Mouse (Mus musculus) gastrocnemius, postnatal 36 days (tissue): ENCODE results near the gene Srr. TPM values are rescaled to one million over a fixed set of nuclear protein-coding genes. Genes with fewer than 3 reads are reported as not detected.

Experiments
- DNase-seq, 2 experiments: peaks; one replicate each; pipeline ENCODE4 v3.0.0; 2022
- intact Hi-C: fragments of 180-260 bp; cut with DNase I; formaldehyde crosslinking; loops from one replicate; pipeline ENCODE4 v1.15.1; 2025
- microRNA-seq, 2 experiments: library from miRNA; unstranded; fragments of <30 nt; microRNA quantifications; one replicate each; pipeline ENCODE4 v1.2.0; 2021
- total RNA-seq, 2 experiments: library from RNA; stranded (reverse); gene quantifications; 2 replicates each; pipeline ENCODE4 v1.2.3; 2021

Gene Srr
- total RNA-seq, 2 experiments from 2014 or later = 18.6 to 18.9 TPM

DNA sequence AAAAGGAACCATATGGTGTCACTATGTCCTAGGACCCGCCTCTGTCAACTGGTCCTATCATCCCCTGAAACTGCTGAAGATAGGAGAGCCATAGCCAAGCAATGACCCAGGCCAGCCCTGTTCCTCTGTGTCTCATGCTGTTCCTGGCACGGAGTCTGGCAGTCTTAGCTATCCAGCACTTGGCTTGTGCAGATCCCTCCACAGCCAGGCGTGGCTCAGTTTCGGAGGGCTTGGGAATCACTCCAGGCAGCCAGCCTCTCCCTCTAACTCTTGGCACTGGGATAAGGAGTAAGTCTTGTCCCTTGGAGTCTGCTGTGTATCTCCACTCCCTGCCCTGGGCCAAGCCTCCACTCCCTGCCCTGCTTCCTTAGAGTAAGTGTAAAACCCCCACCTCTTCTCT, 59.1 kb downstream of the Srr start:
- intact Hi-C loops = no loop called here
- peak; percentile 84 to 90 for DNase-seq

DNA sequence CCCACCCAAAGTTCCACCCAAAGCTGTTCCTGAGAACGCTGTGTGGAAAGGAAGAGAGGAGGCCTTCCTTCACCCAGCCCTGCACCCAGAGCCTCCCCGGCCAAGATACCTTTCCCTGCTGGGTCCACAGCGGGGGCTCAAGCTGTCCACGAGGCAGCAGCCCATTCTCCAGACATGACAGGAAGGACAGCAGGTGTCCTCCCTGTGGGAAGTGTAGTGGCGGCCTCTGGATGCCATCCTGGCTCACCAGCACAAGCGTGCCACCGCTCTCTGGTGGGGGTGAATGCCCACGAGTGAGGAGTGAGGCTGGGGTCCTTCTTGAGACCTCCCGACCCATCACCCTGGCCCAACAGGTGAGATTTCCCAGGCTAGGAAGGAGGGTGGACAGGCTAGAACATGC, 60.5 kb downstream of the Srr start:
- intact Hi-C loops = no loop called here
- DNase-seq = no peak

DNA sequence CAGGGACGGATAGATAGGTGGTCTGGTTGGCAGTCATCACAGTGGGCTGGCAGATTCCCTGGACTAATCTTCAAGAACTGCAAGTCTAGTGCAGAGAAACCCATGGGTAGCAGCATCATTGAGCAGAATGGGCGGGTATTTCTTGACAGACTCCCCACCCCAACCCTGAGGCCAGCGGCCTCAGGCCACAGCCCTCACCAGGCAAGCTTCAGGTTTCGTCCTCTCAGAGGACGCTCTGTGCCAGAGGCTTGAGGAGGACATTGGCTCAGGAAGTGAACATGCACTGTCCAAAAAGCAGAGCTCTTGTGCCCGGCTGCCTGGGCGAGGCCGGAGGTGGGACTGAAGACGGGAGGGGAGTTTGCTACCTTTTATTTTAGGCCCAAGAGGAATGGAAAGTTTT, 61.3 kb downstream of the Srr start:
- DNase-seq = no peak
- intact Hi-C loops = no loop called here

DNA sequence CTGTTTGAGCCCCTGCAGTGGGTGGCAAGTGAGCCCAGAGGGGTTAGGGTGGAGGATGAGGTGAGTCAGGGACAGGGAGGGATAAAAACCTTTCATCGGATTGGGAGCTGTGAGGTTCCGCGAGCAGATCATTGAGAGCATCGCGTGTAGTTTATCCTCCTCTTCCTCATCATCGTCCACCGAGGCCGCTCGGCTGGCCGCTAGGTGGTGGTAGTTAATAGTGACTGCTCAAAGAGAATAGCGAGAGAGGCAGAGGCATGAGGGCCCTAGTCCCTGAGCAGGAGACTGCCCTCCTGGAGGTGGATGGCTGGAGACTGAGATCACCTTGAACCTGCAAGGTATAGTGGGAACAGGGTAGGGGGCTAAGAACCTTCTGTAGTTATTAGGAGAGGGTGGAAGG, 62.3 kb downstream of the Srr start:
- peak in 1 of 2 experiments; percentile 16 for DNase-seq

GRCm38 (mm10) chr11:74862129-74862528, 63.6 kb downstream of the Srr start:
- intact Hi-C loops = no loop called here
- no peak for DNase-seq

More for the DNA sequence above, 62.3 kb downstream of the Srr start:
- intact Hi-C loops = no loop called here

- DNase-seq = no peak
- intact Hi-C loops = no loop called here
Observed at GRCm38 (mm10) chr11:74857756-74858155, 68.0 kb downstream of the Srr start.

Small RNAs within 50 kb of the gene (microRNA-seq; reads per million reads assigned to microRNA genes)
- 0 reads per million in 2 experiments for gene Mir6926

Other genes with a start within 250 kb of the Srr start
- gene Pafah1b1, start 201.3 kb downstream of the Srr start, total RNA-seq = 100 to 1,000 TPM; 108 to 109 TPM
- 10 to 100 TPM in 1 of 2 experiments, 1 to 10 TPM in 1; 8.5 to 10.3 TPM for gene Mettl16, start 155.1 kb downstream of the Srr start, total RNA-seq
- 1 to 10 TPM; 6.4 to 7.1 TPM for gene Mnt, start 95.0 kb downstream of the Srr start, total RNA-seq
- gene Sgsm2, start 28.9 kb downstream of the Srr start, total RNA-seq = 1 to 10 TPM; 1.4 to 1.9 TPM
- 10 to 100 TPM; 16.8 to 25.2 TPM for gene Tsr1, start 27.9 kb downstream of the Srr start, total RNA-seq
- gene Smg6, start 125 bp downstream of the Srr start, total RNA-seq = 10 to 100 TPM in 1 of 2 experiments, 1 to 10 TPM in 1; 8.4 to 11.4 TPM
- 1 to 10 TPM; 5.1 to 7.2 TPM for gene Hic1, start 243.6 kb upstream of the Srr start, total RNA-seq